Mouse (Mus musculus) midbrain, embryonic 11.5 days (tissue): ENCODE data around the gene Vmn2r55. TPM values are rescaled to one million over a fixed set of nuclear protein-coding genes. Genes with fewer than 3 reads are reported as not detected.
"Not testable (repeated sequence)": the region's sequence is repeated elsewhere in the genome, so short reads cannot be mapped to it uniquely, and the experiment has no call there.

Experiments used
- ATAC-seq: fragments of 200-750 bp; cut with Nextera tagmentation; 2 replicates; pipeline ENCODE4 v1.8.0; 2017; ENCODE audit warnings: moderate TSS enrichment, moderate library complexity; ENCODE audit not compliant: low FRiP score
- DNase-seq: peaks from one replicate; pipeline ENCODE4 v3.0.0; 2015; ENCODE audit warnings: low spot score; ENCODE audit errors: missing footprints
- H3K27ac ChIP-seq: fragments of 300-500 bp; sonication (generic); 2 replicates; pipeline ENCODE4 v1.5.1; 2014; ENCODE audit warnings: low read depth, low read length
- H3K27me3 ChIP-seq: fragments of 300-500 bp; sonication (generic); 2 replicates; pipeline ENCODE4 v1.6.1; 2014; ENCODE audit warnings: mild to moderate bottlenecking, low read length, moderate library complexity, mixed read lengths; ENCODE audit not compliant: control insufficient read depth, insufficient read depth
- H3K36me3 ChIP-seq: fragments of 300-500 bp; sonication (generic); 2 replicates; pipeline ENCODE4 v1.6.1; 2014; ENCODE audit warnings: mild to moderate bottlenecking, low read length, moderate library complexity, mixed read lengths; ENCODE audit not compliant: control insufficient read depth, insufficient read depth
- H3K4me1 ChIP-seq: fragments of 300-500 bp; sonication (generic); 2 replicates; pipeline ENCODE4 v1.6.1; 2014; ENCODE audit warnings: low read length; ENCODE audit not compliant: control insufficient read depth, insufficient read depth
- H3K4me2 ChIP-seq: fragments of 300-500 bp; sonication (generic); 2 replicates; pipeline ENCODE4 v1.6.1; 2014; ENCODE audit warnings: mild to moderate bottlenecking, moderate library complexity
- H3K4me3 ChIP-seq: fragments of 300-500 bp; sonication (generic); 2 replicates; pipeline ENCODE4 v1.5.1; 2014; ENCODE audit warnings: low read depth, low read length
- H3K9ac ChIP-seq: fragments of 300-500 bp; sonication (generic); 2 replicates; pipeline ENCODE4 v1.6.1; 2014; ENCODE audit warnings: low read length
- H3K9me3 ChIP-seq: fragments of 300-500 bp; sonication (generic); 2 replicates; pipeline ENCODE4 v1.6.1; 2016; ENCODE audit warnings: low read length; ENCODE audit not compliant: control insufficient read depth
- WGBS: fragments of 180-500 bp; shearing (Covaris S2); extraction: QIAGEN DNeasy Blood & Tissue Kit; methylation state at CpG from one replicate; pipeline ENCODE4 v1.1.7; 2014; 5-methylcytosine and 5-hydroxymethylcytosine counted together
- polyA plus RNA-seq: library from polyadenylated mRNA; unstranded; fragments of >200 nt; fragmentation: Nextera tagmentation; extraction: Ambion mirVana; gene quantifications from 2 replicates; pipeline ENCODE4 v1.2.1, GENCODE M21; 2014

Vmn2r55 gene
- not detected in 2 replicates for polyA plus RNA-seq

DNA sequence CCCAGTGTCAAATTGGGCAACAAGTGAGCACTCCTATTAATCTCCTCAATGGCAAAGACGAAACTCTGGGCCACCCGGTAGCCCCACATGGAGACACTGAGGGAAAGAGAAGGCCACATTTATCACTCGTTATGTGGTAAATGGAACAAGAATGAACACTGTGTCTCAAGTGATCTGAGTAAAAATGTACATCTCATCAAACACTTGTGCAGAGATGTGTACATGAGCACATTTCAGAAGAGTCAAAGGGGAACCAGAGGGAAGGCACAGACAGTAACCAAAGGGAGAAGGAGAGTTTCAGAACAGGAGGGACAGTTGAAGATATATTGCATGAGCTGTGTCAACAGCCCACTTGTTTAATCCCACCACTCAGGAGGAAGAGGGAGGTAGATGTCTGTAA, at the start of gene Vmn2r55:
Gene Vmn2r55, minus strand, starts transcription at position 101 of the 400 bp plus-strand sequence.
- not testable (repeated sequence) for H3K27ac ChIP-seq, H3K36me3 ChIP-seq, H3K4me1 ChIP-seq, H3K9ac ChIP-seq, H3K27me3 ChIP-seq, DNase-seq, H3K4me2 ChIP-seq, H3K9me3 ChIP-seq, ATAC-seq, H3K4me3 ChIP-seq
- 88% methylated on average over 3 of the region's 3 CpGs for WGBS

DNA sequence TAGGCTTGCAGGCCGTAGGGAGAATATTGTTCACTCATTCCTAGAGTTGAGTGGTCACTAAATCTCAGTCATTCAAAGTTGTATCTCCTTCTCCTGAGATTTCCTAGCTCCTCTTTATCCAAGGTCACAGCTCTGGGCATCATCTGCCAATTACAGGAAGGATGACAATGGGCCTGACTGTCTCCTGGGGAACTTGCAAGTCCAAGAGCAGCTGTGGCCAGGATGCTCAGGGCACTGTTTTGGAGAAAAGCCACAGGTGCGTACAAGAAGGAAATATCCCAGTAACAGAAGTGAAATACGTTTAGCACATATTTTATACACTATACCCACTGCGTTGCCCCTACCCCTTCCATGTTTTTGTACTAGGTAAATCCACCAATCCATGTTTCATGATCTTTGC, 44.6 kb downstream of the Vmn2r55 start, which contains the start of gene Vmn2r54:
Gene Vmn2r54, minus strand, starts transcription at position 101 of the 400 bp plus-strand sequence.
- not testable (repeated sequence) for ATAC-seq, H3K4me2 ChIP-seq, H3K9me3 ChIP-seq, H3K36me3 ChIP-seq, H3K9ac ChIP-seq, H3K4me3 ChIP-seq, H3K27me3 ChIP-seq, H3K27ac ChIP-seq, H3K4me1 ChIP-seq, DNase-seq
- WGBS: 80% methylated on average over 3 of the region's 4 CpGs

DNA sequence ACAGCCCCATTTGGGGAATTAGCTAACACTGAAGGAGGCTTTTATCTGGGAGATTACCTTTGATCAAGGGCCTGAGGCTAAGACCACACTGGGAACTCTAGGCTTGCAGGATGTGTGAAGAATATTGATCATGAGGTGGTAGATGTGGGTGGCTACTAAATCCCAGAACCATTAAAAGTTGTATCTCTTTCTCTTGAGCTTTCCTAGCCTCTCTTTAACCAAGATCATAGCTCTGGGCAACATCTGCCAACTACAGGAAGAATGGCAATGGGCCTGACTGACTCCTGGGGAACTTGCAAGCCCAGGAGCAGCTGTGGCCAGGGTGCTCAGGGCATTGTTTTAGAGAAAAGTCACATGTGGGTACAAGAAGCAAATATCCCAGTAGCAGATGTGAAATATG, 76.1 kb downstream of the Vmn2r55 start, which contains the start of gene Vmn2r53:
Gene Vmn2r53, minus strand, starts transcription at position 101 of the 400 bp plus-strand sequence.
- Histone ChIP-seq H3K4me1 (no peaks in the 10 kb centered on the region), H3K4me2 (no peak within 1 kb of the TSS), H3K27me3 (no peaks in the 10 kb centered on the region), H3K27ac (no peak within 1 kb of the TSS), H3K9me3 (peaks cover 9% of the 10 kb centered on the region; the same call in 1 of the 2 replicates), H3K9ac (no peak within 1 kb of the TSS), H3K36me3 (no peaks in the 10 kb centered on the region), H3K4me3 (no peak within 1 kb of the TSS)
- ATAC-seq: no peak
- DNase-seq: no peak

Other genes starting within 250 kb of the Vmn2r55 start
- 51.1 and 63.8 TPM in 2 replicates for gene Zfp606, start 206.7 kb downstream of the Vmn2r55 start, polyA plus RNA-seq
- not detected in 2 replicates for gene 2900092C05Rik, start 172.5 kb downstream of the Vmn2r55 start, polyA plus RNA-seq
- gene Vmn2r53, start 76.2 kb downstream of the Vmn2r55 start, polyA plus RNA-seq: not detected in 2 replicates
- 0.05 TPM in 1 of 2 replicates, not detected in the other for gene Vmn2r54, start 44.7 kb downstream of the Vmn2r55 start, polyA plus RNA-seq
- not detected in 2 replicates for gene Vmn2r56, start 50.0 kb upstream of the Vmn2r55 start, polyA plus RNA-seq
- gene Zscan18, start 118.6 kb upstream of the Vmn2r55 start, polyA plus RNA-seq: 11.7 and 12.8 TPM in 2 replicates
- gene Zfp329, start 133.9 kb upstream of the Vmn2r55 start, polyA plus RNA-seq: 19.5 and 19.8 TPM in 2 replicates
- gene Zfp110, start 149.8 kb upstream of the Vmn2r55 start, polyA plus RNA-seq: 28.9 and 32.3 TPM in 2 replicates
- 5.3 and 6.3 TPM in 2 replicates for gene Zfp128, start 196.2 kb upstream of the Vmn2r55 start, polyA plus RNA-seq
- 19.6 and 21.7 TPM in 2 replicates for gene Zscan22, start 212.8 kb upstream of the Vmn2r55 start, polyA plus RNA-seq
- gene Rps5, start 237.3 kb upstream of the Vmn2r55 start, polyA plus RNA-seq: 788 and 866 TPM in 2 replicates
- gene Rnf225, start 242.4 kb upstream of the Vmn2r55 start, polyA plus RNA-seq: 0.55 and 0.59 TPM in 2 replicates